Mouse (Mus musculus) forebrain, embryonic 14.5 days (tissue): ENCODE results near the gene Tarbp2. TPM values are rescaled to one million over a fixed set of nuclear protein-coding genes. Genes with fewer than 3 reads are reported as not detected.

Experiments
- ATAC-seq: fragments of 200-750 bp; cut with Nextera tagmentation; 2 replicates; pipeline ENCODE4 v1.8.0; 2017; ENCODE audit warnings: mild to moderate bottlenecking, moderate library complexity
- DNase-seq: peaks from one replicate; pipeline ENCODE4 v3.0.0-alpha.2; 2015; ENCODE audit warnings: low spot score
- H3K27ac ChIP-seq: fragments of 300-500 bp; sonication (generic); 2 replicates; pipeline ENCODE4 v1.5.1; 2014; ENCODE audit warnings: low read depth, mild to moderate bottlenecking, control low read depth, low read length, moderate library complexity
- H3K27me3 ChIP-seq: fragments of 300-500 bp; sonication (generic); replicated peaks from 2 replicates; pipeline ENCODE4 v1.6.1; 2014; ENCODE audit warnings: low read length, control low read depth, mixed read lengths; ENCODE audit not compliant: control insufficient read depth, insufficient read depth
- H3K36me3 ChIP-seq: fragments of 300-500 bp; sonication (generic); 2 replicates; pipeline ENCODE4 v1.6.1; 2014; ENCODE audit warnings: low read length, control low read depth; ENCODE audit not compliant: control insufficient read depth, insufficient read depth
- H3K4me1 ChIP-seq: fragments of 300-500 bp; sonication (generic); 2 replicates; pipeline ENCODE4 v1.6.1; 2014; ENCODE audit warnings: antibody characterized with exemption, low read length, control low read depth; ENCODE audit not compliant: control insufficient read depth, insufficient read depth
- H3K4me2 ChIP-seq: fragments of 300-500 bp; sonication (generic); 2 replicates; pipeline ENCODE4 v1.6.1; 2014; ENCODE audit warnings: mild to moderate bottlenecking, control low read depth, low read length
- H3K4me3 ChIP-seq: fragments of 300-500 bp; sonication (generic); 2 replicates; pipeline ENCODE4 v1.5.1; 2014; ENCODE audit warnings: low read depth, low read length, control low read depth
- H3K9ac ChIP-seq: fragments of 300-500 bp; sonication (generic); 2 replicates; pipeline ENCODE4 v1.6.1; 2014; ENCODE audit warnings: mild to moderate bottlenecking, low read length, control low read depth, moderate library complexity
- H3K9me3 ChIP-seq: fragments of 300-500 bp; sonication (generic); replicated peaks from 2 replicates; pipeline ENCODE4 v1.6.1; 2016; ENCODE audit warnings: low read length, control low read depth, mixed read lengths; ENCODE audit not compliant: control insufficient read depth
- WGBS: fragments of 180-500 bp; shearing (Covaris S2); extraction: QIAGEN DNeasy Blood & Tissue Kit; methylation state at CpG from one replicate; pipeline ENCODE4 v1.1.7; 2014; 5-methylcytosine and 5-hydroxymethylcytosine counted together
- polyA plus RNA-seq: library from polyadenylated mRNA; unstranded; fragments of >200 nt; fragmentation: Nextera tagmentation; extraction: Ambion mirVana; gene quantifications from 2 replicates; pipeline ENCODE4 v1.2.1, GENCODE M21; 2014

Tarbp2 gene
- polyA plus RNA-seq, 1 experiment from 2014 or later, result 83.9 TPM

- H3K4me1 ChIP-seq, result peaks cover 11% of the 10 kb centered on the region; the same call in 1 of the 2 replicates
- 57% methylated on average over 3 of the region's 3 CpGs for WGBS
- DNase-seq, result peak; percentile 65
- H3K4me2 ChIP-seq, result no peak overlapping the region
- ATAC-seq, result peak; percentile 80
- H3K27me3 ChIP-seq, result no peaks in the 10 kb centered on the region
- peaks cover 35% of the 10 kb centered on the region for H3K36me3 ChIP-seq
- peak overlapping the region; percentile 89 for H3K27ac ChIP-seq
- no peaks in the 10 kb centered on the region for H3K9me3 ChIP-seq
- H3K4me3 ChIP-seq, result no peak overlapping the region
- no peak overlapping the region for H3K9ac ChIP-seq
These were observed 29.5 kb downstream of the Tarbp2 start for GRCm38 (mm10) chr15:102547478-102547877.

DNA sequence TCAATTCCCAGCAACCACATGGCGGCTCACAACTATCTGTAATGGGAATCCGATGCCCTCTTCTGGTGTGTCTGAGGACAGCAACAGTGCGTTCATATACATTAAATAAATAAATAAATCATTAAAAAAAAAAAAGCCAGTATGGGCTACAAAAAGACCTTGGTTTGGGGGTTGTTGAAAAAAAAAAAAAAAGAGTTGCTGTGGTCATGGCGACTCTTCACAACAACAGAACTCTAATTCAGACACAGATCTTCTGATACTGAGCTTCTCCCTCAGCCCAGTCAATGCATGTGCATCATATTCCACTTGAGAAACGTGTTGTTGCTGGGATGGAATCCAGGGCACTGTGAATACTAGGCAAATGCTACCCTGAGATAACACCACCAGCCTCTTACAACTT lies 34.6 kb downstream of the Tarbp2 start:
- Histone ChIP-seq H3K9ac (no peak overlapping the region), H3K36me3 (peaks cover 45% of the 10 kb centered on the region), H3K4me2 (no peak overlapping the region), H3K4me1 (peaks cover under 1% of the 10 kb centered on the region; the same call in 1 of the 2 replicates), H3K27ac (no peak overlapping the region), H3K4me3 (no peak overlapping the region), H3K9me3 (no peaks in the 10 kb centered on the region), H3K27me3 (no peaks in the 10 kb centered on the region)
- ATAC-seq (no peak), DNase-seq (no peak)
- 95% methylated on average over 5 of the region's 5 CpGs for WGBS

DNA sequence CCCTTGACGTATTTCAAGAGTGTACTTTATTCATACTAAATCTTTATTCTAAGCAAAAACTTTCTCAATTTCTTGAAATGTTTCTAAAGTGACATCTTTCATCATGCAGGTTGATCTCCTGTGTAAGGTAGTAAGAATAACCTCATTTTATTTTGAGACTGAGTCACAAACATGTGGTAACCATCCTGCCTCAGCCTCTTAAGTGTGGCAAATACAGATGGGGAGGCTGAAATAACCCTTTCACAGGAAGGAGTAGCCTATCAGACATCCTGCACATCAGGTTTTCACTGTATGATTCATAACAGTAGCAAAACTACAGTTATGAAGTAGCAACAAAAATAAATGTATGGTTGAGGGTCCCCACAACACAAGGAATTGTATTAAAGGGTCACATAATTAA lies 37.6 kb downstream of the Tarbp2 start:
- H3K9ac ChIP-seq, result no peak overlapping the region
- H3K27ac ChIP-seq, result no peak overlapping the region
- 91% methylated on average over 1 of the region's 1 CpGs for WGBS
- H3K27me3 ChIP-seq, result no peaks in the 10 kb centered on the region
- ATAC-seq (no peak), DNase-seq (no peak)
- no peak overlapping the region for H3K4me3 ChIP-seq
- no peak overlapping the region for H3K4me2 ChIP-seq
- H3K9me3 ChIP-seq, result no peaks in the 10 kb centered on the region
- H3K36me3 ChIP-seq, result peaks cover 45% of the 10 kb centered on the region
- H3K4me1 ChIP-seq, result no peaks in the 10 kb centered on the region

DNA sequence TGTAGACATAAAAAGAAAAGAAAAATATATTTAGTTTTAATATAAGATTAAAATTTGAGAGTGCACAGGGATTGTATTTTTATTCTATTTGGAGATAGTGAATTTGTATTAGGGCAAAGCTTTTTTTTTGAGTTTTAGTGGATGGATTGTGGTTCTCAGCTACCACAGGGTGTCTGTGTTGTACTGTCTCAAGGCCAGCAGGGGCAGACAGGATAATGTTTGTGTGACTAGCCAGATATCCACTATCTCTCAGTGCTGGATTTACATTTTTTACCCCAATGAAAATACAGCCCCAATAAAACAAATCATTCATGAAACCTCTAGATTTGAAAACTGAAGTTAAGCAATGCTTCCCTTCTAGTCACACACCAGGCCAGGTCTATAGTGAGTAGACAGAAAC lies 39.6 kb downstream of the Tarbp2 start:
- Histone ChIP-seq H3K27me3 (no peaks in the 10 kb centered on the region), H3K9me3 (no peaks in the 10 kb centered on the region), H3K27ac (no peak overlapping the region), H3K4me3 (no peak overlapping the region), H3K4me1 (no peaks in the 10 kb centered on the region), H3K4me2 (no peak overlapping the region), H3K36me3 (peaks cover 37% of the 10 kb centered on the region), H3K9ac (no peak overlapping the region)
- ATAC-seq, result no peak
- no peak for DNase-seq

DNA sequence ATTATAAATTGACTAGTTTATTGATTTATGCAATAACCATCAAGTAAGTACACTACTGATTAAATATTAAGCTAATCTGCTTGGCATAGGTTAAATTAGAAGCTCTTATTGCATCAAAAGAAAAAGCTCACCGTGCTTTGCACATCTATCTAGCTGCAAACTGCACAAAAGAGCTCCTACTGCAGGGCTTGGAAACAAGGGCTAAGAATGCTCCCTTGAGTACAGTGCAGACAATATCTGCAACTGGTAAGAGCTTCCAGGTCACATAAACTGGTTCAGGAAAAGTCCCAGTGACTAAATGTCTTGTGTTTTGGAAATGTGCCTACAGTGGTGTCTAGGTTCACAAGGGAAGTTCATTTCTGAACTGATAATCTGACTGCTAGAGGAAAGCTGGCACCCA lies 44.5 kb downstream of the Tarbp2 start:
- Histone ChIP-seq H3K4me3 (no peak overlapping the region), H3K9ac (no peak overlapping the region), H3K27me3 (no peaks in the 10 kb centered on the region), H3K4me1 (no peaks in the 10 kb centered on the region), H3K4me2 (no peak overlapping the region), H3K36me3 (0 out of 2 replicates have a peak, but pooled peaks cover 10% of the 10 kb centered on the region), H3K27ac (0 out of 2 replicates have a peak overlapping the region, but pooled peaks have one; percentile 23), H3K9me3 (no peaks in the 10 kb centered on the region)
- ATAC-seq, result no peak
- no peak for DNase-seq
- 88% methylated on average over 1 of the region's 1 CpGs for WGBS

DNA sequence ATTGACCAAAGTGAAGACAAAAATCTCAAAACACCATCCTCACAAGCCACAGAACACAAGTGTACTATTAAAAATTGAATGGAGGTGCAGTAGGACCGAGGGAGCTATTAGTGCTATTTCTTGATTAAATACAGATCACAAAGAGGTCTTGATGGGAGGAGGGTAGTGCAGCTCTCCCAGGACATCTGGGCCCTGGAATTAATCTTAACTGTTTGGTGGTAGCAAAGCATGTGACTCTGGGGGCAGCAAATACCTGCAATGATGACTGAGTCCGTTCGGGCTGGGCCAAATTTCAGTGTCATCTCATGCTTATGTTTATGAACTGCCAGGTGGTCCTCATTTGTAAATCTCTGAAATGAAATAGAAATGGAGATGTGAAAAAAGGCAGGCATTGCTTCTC lies 45.1 kb downstream of the Tarbp2 start:
- Histone ChIP-seq H3K36me3 (0 out of 2 replicates have a peak, but pooled peaks cover 10% of the 10 kb centered on the region), H3K27me3 (no peaks in the 10 kb centered on the region), H3K4me2 (no peak overlapping the region), H3K9me3 (no peaks in the 10 kb centered on the region), H3K4me3 (no peak overlapping the region), H3K4me1 (no peaks in the 10 kb centered on the region), H3K27ac (no peak overlapping the region), H3K9ac (no peak overlapping the region)
- WGBS, result 83% methylated on average over 3 of the region's 3 CpGs
- DNase-seq (no peak), ATAC-seq (no peak)

- DNase-seq, result no peak
These were observed 45.7 kb downstream of the Tarbp2 start for GRCm38 (mm10) chr15:102563681-102564080.

GRCm38 (mm10) chr15:102567849-102568248 lies 49.9 kb downstream of the Tarbp2 start:
- H3K9ac ChIP-seq, result no peak overlapping the region
- 90% methylated on average over 2 of the region's 2 CpGs for WGBS
- H3K4me2 ChIP-seq, result no peak overlapping the region
- DNase-seq (no peak), ATAC-seq (no peak)
- H3K27ac ChIP-seq, result no peak overlapping the region
- no peaks in the 10 kb centered on the region for H3K4me1 ChIP-seq
- no peak overlapping the region for H3K4me3 ChIP-seq
- H3K27me3 ChIP-seq, result no peaks in the 10 kb centered on the region
- H3K36me3 ChIP-seq, result 0 out of 2 replicates have a peak, but pooled peaks cover 4% of the 10 kb centered on the region
- no peaks in the 10 kb centered on the region for H3K9me3 ChIP-seq

More at GRCm38 (mm10) chr15:102563681-102564080, 45.7 kb downstream of the Tarbp2 start:
- H3K27ac ChIP-seq, result no peak overlapping the region
- WGBS, result 69% methylated on average over 5 of the region's 5 CpGs
- no peak overlapping the region for H3K4me2 ChIP-seq
- no peak for ATAC-seq
- H3K9ac ChIP-seq, result no peak overlapping the region
- H3K4me1 ChIP-seq, result no peaks in the 10 kb centered on the region
- no peaks in the 10 kb centered on the region for H3K9me3 ChIP-seq
- 0 out of 2 replicates have a peak, but pooled peaks cover 10% of the 10 kb centered on the region for H3K36me3 ChIP-seq
- no peak overlapping the region for H3K4me3 ChIP-seq
- no peaks in the 10 kb centered on the region for H3K27me3 ChIP-seq

- Histone ChIP-seq H3K27me3 (no peaks in the 10 kb centered on the region), H3K9ac (no peak overlapping the region), H3K4me3 (no peak overlapping the region), H3K36me3 (no peaks in the 10 kb centered on the region), H3K4me1 (peaks cover 3% of the 10 kb centered on the region; the same call in 1 of the 2 replicates), H3K27ac (no peak overlapping the region), H3K9me3 (no peaks in the 10 kb centered on the region), H3K4me2 (no peak overlapping the region)
- no peak for DNase-seq
- WGBS, result 90% methylated on average over 3 of the region's 3 CpGs
- ATAC-seq, result no peak
These were observed 54.1 kb downstream of the Tarbp2 start for GRCm38 (mm10) chr15:102572081-102572480.
